Mouse (Mus musculus) myocyte (in vitro differentiated cells): ENCODE results near the gene Kcnd3.

Experiments used
- MYOG ChIP-seq, 3 experiments: IDR thresholded peaks; one replicate each; pipeline ENCODE4 v1.6.1; 2011; ENCODE audit warnings: control low read depth in 2 of 3, low read depth in 2 of 3, mild to moderate bottlenecking in 2 of 3; ENCODE audit not compliant: insufficient read length in 2 of 3, control insufficient read depth in 1 of 3, insufficient read depth in 1 of 3
- POLR2A ChIP-seq: IDR thresholded peaks from one replicate; pipeline ENCODE4 v1.6.1; 2011; ENCODE audit warnings: low read depth, mild to moderate bottlenecking, control low read depth, moderate library complexity; ENCODE audit not compliant: insufficient read length
- REST ChIP-seq: IDR thresholded peaks from one replicate; pipeline ENCODE4 v1.6.1; 2011; ENCODE audit warnings: mild to moderate bottlenecking, control low read depth, moderate library complexity; ENCODE audit not compliant: insufficient read depth, insufficient read length
- TCF12 ChIP-seq: IDR thresholded peaks from one replicate; pipeline ENCODE4 v1.6.1; 2011; ENCODE audit warnings: mild to moderate bottlenecking, control low read depth; ENCODE audit not compliant: poor library complexity, insufficient read depth, severe bottlenecking
- USF1 ChIP-seq: IDR thresholded peaks from one replicate; pipeline ENCODE4 v1.6.1; 2011; ENCODE audit warnings: low read depth, mild to moderate bottlenecking, control low read depth, moderate library complexity

GRCm38 (mm10) chr3:105695476-105696386 is 243.6 kb downstream of the Kcnd3 start:
- no peak for TF ChIP-seq POLR2A
- TF ChIP-seq REST = no peak
- no peak for TF ChIP-seq MYOG (IDR thresholded peaks at IDR 0.05; ENCODE audit: control insufficient read depth in 1 of 3, insufficient read depth in 1 of 3, insufficient read length in 2 of 3, low read depth in 2 of 3)
- TF ChIP-seq USF1 = no peak
- TF ChIP-seq TCF12 = no peak
